Mouse (Mus musculus) kidney, embryonic 16.5 days (tissue): ENCODE data around the gene Exoc3l2. TPM values are rescaled to one million over a fixed set of nuclear protein-coding genes. Genes with fewer than 3 reads are reported as not detected.
A peak's percentile ranks its signal among the peaks of the same experiment; 100 is the strongest.
"Not testable (repeated sequence)": the region's sequence is repeated elsewhere in the genome, so short reads cannot be mapped to it uniquely, and the experiment has no call there.

Experiments
- ATAC-seq: fragments of 200-750 bp; cut with Nextera tagmentation; 2 replicates; pipeline ENCODE4 v1.8.0; 2017; ENCODE audit warnings: moderate TSS enrichment; ENCODE audit not compliant: low FRiP score, low TSS enrichment
- H3K27ac ChIP-seq: fragments of 300-500 bp; sonication (generic); 2 replicates; pipeline ENCODE4 v1.5.1; 2014; ENCODE audit warnings: low read length
- H3K27me3 ChIP-seq: fragments of 300-500 bp; sonication (generic); 2 replicates; pipeline ENCODE4 v1.6.1; 2014; ENCODE audit warnings: low read length, control low read depth, mixed read lengths; ENCODE audit not compliant: insufficient read depth
- H3K36me3 ChIP-seq: fragments of 300-500 bp; sonication (generic); 2 replicates; pipeline ENCODE4 v1.6.1; 2014; ENCODE audit warnings: low read length, control low read depth, mixed read lengths; ENCODE audit not compliant: insufficient read depth
- H3K4me1 ChIP-seq: fragments of 300-500 bp; sonication (generic); 2 replicates; pipeline ENCODE4 v1.6.1; 2014; ENCODE audit warnings: low read length, control low read depth, mixed read lengths; ENCODE audit not compliant: insufficient read depth
- H3K4me2 ChIP-seq: fragments of 300-500 bp; sonication (generic); replicated peaks from 2 replicates; pipeline ENCODE4 v1.6.1; 2014; ENCODE audit warnings: low read depth, low read length
- H3K4me3 ChIP-seq: fragments of 300-500 bp; sonication (generic); 2 replicates; pipeline ENCODE4 v1.5.1; 2014; ENCODE audit warnings: mild to moderate bottlenecking, low read length
- H3K9ac ChIP-seq: fragments of 300-500 bp; sonication (generic); replicated peaks from 2 replicates; pipeline ENCODE4 v1.6.1; 2014; ENCODE audit warnings: low read length
- H3K9me3 ChIP-seq: fragments of 300-500 bp; sonication (generic); 2 replicates; pipeline ENCODE4 v1.6.1; 2016; ENCODE audit warnings: low read length, control low read depth
- WGBS: fragments of 180-500 bp; shearing (Covaris S2); extraction: QIAGEN DNeasy Blood & Tissue Kit; methylation state at CpG from one replicate; pipeline ENCODE4 v1.1.7; 2014; 5-methylcytosine and 5-hydroxymethylcytosine counted together
- polyA plus RNA-seq: library from polyadenylated mRNA; unstranded; fragments of >200 nt; fragmentation: Nextera tagmentation; extraction: Ambion mirVana; gene quantifications from 2 replicates; pipeline ENCODE4 v1.2.1, GENCODE M21; 2015

Gene Exoc3l2
- polyA plus RNA-seq, 1 experiment from 2014 or later = 2.9 TPM

- H3K9ac ChIP-seq = peak within 1 kb of the TSS; percentile 86
- peak; percentile 95 for ATAC-seq
- H3K4me2 ChIP-seq = peak within 1 kb of the TSS; percentile 84
- H3K36me3 ChIP-seq = no peaks in the 10 kb centered on the region
- H3K4me1 ChIP-seq = peaks cover 23% of the 10 kb centered on the region
- H3K4me3 ChIP-seq = peak within 1 kb of the TSS; percentile 74
- H3K27me3 ChIP-seq = no peaks in the 10 kb centered on the region
- peak within 1 kb of the TSS; percentile 85 for H3K27ac ChIP-seq
- no peaks in the 10 kb centered on the region for H3K9me3 ChIP-seq
- under 1% methylated on average over 56 of the region's 56 CpGs for WGBS
Measured at GRCm38 (mm10) chr7:19508150-19508923, 45.2 kb downstream of the Exoc3l2 start, which contains the start of the genes Bloc1s3 and Trappc6a. Bloc1s3 (minus strand) TSS chr7:19508367. Trappc6a (plus strand) TSS chr7:19508395.

DNA sequence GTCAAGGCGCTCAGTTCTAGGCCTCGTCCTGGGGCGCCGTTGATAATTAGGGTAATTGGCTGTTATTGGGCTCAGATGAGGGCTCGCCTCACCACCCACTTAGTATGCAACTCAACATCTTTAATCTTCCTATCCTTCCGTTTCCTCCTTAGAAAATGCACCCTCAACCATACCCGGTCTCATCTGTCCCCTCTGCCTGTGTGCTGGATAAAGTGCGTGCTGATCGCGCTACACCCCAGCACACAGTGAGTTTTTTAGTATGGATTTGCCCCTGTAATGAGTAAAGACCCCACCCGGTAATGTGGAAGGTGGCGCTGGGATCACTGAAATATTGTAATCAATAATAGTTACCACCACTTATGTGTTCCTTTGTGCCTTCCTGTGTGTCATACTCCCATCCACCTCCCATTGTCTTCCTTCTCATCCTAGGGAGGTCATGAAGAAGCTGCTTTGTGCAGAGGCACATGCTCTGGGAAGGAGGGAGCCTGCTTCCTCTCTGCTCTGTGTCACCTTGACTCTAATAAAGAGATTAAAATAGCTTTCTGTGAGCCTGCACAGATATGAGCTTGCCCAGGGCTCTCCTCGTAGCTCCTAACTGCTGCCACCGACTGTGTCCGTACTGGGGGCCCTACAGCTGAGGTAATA is 45.9 kb downstream of the Exoc3l2 start:
- Histone ChIP-seq H3K4me2 (peak overlapping the region; percentile 84), H3K4me1 (peaks cover 21% of the 10 kb centered on the region), H3K4me3 (peak overlapping the region; percentile 74), H3K9me3 (no peaks in the 10 kb centered on the region), H3K36me3 (no peaks in the 10 kb centered on the region), H3K9ac (peak overlapping the region; percentile 86), H3K27ac (peak overlapping the region; percentile 56), H3K27me3 (no peaks in the 10 kb centered on the region)
- no peak for ATAC-seq
- 7% methylated on average over 15 of the region's 15 CpGs for WGBS

GRCm38 (mm10) chr7:19509786-19510185 is 46.7 kb downstream of the Exoc3l2 start:
- Histone ChIP-seq H3K9me3 (no peaks in the 10 kb centered on the region), H3K9ac (peak overlapping the region; percentile 86; the same call in 1 of the 2 replicates), H3K36me3 (no peaks in the 10 kb centered on the region), H3K27me3 (no peaks in the 10 kb centered on the region), H3K4me3 (peak overlapping the region; percentile 74; the same call in 1 of the 2 replicates), H3K27ac (no peak overlapping the region), H3K4me2 (no peak overlapping the region), H3K4me1 (peaks cover 21% of the 10 kb centered on the region)
- 88% methylated on average over 7 of the region's 7 CpGs for WGBS
- no peak for ATAC-seq

DNA sequence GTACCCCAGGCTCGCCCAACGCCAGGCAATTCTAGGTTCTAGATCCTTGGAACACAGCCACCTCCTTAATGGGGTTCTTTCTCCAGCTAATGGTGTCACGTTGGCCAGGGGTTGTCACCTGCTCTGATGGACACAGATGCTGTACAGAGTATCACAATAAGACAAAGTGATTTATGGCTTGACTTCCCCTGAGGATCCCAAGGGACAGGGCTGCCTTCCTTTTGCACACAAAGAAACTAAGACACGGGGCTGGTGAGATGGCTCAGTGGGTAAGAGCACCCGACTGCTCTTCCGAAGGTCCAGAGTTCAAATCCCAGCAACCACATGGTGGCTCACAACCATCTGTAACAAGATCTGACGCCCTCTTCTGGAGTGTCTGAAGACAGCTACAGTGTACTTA is 48.8 kb downstream of the Exoc3l2 start:
- H3K27me3 ChIP-seq, ATAC-seq, H3K27ac ChIP-seq, H3K9me3 ChIP-seq, H3K4me3 ChIP-seq, H3K4me2 ChIP-seq, H3K9ac ChIP-seq, H3K36me3 ChIP-seq: not testable (repeated sequence)
- 70% methylated on average over 6 of the region's 7 CpGs for WGBS
- peaks cover 16% of the 10 kb centered on the region for H3K4me1 ChIP-seq

DNA sequence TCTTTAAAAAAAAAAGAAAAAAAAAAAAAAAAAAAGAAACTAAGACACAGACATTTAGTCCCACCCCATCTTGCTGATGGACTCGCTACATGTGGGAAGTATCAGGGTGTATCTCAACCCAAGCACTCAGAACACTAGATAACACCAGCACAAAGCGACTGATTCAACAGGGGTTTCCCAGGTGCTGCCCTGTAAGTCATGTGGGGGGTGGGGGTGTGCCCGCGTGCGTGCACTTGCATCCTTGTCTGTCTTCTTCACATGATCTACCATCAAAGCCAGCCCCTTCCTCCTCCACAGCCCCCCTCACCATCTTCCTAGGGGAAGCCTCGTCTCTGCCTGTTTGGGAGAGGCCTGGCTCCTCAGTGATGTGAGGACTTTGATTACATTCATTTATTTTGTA is 49.2 kb downstream of the Exoc3l2 start:
- Histone ChIP-seq H3K9me3 (no peaks in the 10 kb centered on the region), H3K36me3 (no peaks in the 10 kb centered on the region), H3K27me3 (peaks cover 4% of the 10 kb centered on the region; the same call in 1 of the 2 replicates), H3K9ac (no peak overlapping the region), H3K27ac (no peak overlapping the region), H3K4me1 (peaks cover 13% of the 10 kb centered on the region), H3K4me3 (no peak overlapping the region), H3K4me2 (no peak overlapping the region)
- 73% methylated on average over 6 of the region's 6 CpGs for WGBS
- no peak for ATAC-seq

DNA sequence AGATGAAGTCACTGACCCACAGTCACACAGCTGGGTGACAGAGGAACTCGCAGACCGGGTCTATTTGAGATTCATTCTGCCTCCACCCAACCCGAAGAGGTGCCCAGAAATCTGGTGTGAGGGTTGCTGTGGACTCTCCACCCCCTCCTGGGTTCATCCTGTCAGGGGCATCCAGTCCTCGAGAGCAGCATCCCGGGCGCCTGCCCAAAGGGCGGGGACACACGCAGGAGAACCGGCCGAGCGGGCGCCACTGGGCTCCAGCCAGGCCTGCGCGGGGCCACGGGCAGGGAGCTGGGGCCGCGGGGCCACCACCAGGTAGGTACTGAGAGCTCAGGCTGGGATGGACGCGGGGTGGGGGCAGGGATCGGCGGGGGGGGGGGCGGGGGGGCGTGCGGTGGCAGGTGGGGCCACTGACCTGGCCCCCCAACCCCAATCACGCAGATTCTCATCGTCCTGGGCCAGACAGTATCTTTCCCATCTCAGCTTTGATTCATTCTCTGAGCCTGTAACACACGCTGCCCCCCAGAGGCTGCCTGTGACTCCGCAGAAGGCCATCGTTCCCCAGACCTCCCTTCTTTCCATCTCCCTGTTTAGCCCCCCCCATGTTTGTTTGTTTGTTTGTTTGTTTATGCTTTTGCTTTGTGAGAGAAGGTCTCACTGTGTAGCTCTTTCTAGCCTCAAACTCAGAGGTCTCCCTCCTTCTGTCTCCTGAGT is 54.7 kb downstream of the Exoc3l2 start, which contains the start of gene Nkpd1:
Nkpd1 (plus strand) TSS at position 187 of the 714 bp plus-strand sequence.
- no peak within 1 kb of the TSS for H3K27ac ChIP-seq
- ATAC-seq = no peak
- no peaks in the 10 kb centered on the region for H3K36me3 ChIP-seq
- peaks cover 9% of the 10 kb centered on the region for H3K4me1 ChIP-seq
- peak within 1 kb of the TSS; percentile 50 for H3K4me2 ChIP-seq
- H3K27me3 ChIP-seq = peaks cover 55% of the 10 kb centered on the region
- no peaks in the 10 kb centered on the region for H3K9me3 ChIP-seq
- 2% methylated on average over 19 of the region's 29 CpGs for WGBS
- peak within 1 kb of the TSS; percentile 3; the same call in 1 of the 2 replicates for H3K9ac ChIP-seq
- H3K4me3 ChIP-seq = peak within 1 kb of the TSS; percentile 23; the same call in 1 of the 2 replicates

DNA sequence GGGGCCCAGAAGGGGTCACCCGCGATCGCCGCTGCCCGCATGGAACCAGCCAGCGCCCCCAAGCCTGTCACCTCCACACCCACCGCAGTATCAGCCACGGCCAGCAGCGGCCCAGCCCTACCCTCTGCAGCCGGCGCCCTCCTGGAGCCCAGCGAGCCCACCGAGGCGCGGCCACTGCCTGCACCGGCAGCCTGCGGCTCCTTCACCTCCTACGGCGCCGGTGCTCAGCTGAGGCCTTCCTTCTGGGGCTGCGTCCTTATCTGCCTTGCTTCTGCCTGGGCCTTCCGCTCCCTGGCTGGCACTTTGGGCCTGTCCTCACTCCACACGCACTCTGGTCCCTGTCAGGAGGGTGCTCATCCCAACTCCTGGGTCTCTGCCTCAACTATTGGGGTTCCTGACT is 56.9 kb downstream of the Exoc3l2 start:
- H3K9ac ChIP-seq = peak overlapping the region; percentile 61
- peak overlapping the region; percentile 47 for H3K4me2 ChIP-seq
- peak overlapping the region; percentile 31 for H3K4me3 ChIP-seq
- H3K4me1 ChIP-seq = peaks cover 21% of the 10 kb centered on the region
- no peak for ATAC-seq
- 6% methylated on average over 19 of the region's 23 CpGs for WGBS
- H3K9me3 ChIP-seq = no peaks in the 10 kb centered on the region
- H3K36me3 ChIP-seq = no peaks in the 10 kb centered on the region
- peaks cover 78% of the 10 kb centered on the region for H3K27me3 ChIP-seq
- H3K27ac ChIP-seq = no peak overlapping the region

DNA sequence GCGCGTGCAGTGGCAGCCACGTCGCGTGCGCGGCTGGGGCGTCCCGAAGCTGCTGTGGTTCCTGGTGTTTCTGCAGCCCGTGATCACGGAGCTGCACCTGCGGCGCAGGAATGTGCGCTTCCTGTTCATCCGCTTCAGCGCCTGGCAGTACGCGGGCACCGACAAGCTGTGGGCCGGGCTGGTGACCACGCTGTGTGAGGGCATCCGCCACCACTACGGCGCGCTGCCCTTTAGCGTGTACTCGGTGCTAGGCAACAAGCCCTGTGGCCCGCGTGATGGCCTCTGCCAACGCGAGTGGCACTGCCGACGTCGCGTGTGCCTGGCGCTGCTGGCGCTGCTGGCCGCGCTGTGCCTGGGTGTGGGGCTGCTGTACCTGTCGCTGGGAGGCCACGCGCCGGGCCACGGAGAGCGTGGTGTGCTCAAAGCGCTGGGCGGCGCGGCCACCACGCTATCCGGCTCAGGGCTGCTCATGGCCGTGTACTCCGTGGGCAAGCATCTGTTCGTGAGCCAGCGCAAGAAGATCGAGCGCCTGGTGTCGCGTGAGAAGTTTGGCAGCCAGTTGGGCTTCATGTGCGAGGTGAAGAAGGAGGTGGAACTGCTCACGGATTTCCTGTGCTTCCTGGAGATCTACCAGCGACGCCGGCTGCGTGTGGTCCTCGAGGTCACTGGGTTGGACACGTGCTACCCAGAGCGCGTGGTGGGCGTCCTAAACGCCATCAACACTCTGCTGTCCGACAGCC is 60.1 kb downstream of the Exoc3l2 start:
- H3K36me3 ChIP-seq = 0 out of 2 replicates have a peak, but pooled peaks cover 2% of the 10 kb centered on the region
- peak overlapping the region; percentile 51 for H3K4me3 ChIP-seq
- H3K27ac ChIP-seq = no peak overlapping the region
- peaks cover 74% of the 10 kb centered on the region for H3K27me3 ChIP-seq
- peaks cover 21% of the 10 kb centered on the region for H3K4me1 ChIP-seq
- peak overlapping the region; percentile 34; the same call in 1 of the 2 replicates for H3K9ac ChIP-seq
- no peaks in the 10 kb centered on the region for H3K9me3 ChIP-seq
- 0 out of 2 replicates have a peak, but pooled peaks have one; percentile 14 for ATAC-seq
- WGBS = 8% methylated on average over 72 of the region's 72 CpGs
- H3K4me2 ChIP-seq = peak overlapping the region; percentile 77
